Mouse (Mus musculus): ENCODE measurements at regions not wholly inside any gene's neighbourhood (a gene's known extent, or its start where the extent isn't known, plus 50 kb on each side); places are given as distances from the start of the nearest gene placed in this dataset.

DNA sequence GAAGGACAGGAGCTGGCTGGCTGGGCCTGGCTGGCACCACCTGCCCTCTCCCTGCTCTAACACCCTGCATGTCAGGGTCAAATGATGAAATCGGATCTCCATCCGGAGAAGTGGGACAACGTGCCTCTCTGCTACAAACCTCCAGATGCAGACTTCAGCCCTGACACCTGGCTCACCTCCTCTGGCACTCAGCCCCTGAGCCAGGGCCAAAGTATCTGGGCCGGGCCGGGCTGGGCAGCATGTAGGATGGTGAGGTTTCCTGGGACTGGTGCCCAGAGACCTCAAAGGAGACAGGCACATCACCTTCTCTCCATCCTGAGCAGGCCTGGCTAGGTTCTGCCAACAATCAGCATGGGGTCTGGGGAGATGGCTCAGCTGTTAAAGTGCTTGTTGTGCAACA, 113.5 kb downstream of the Tfcp2l1 start:
- ATAC-seq (replicated peaks; ENCODE audit: poor library complexity, severe bottlenecking): no peak

- ATAC-seq (replicated peaks; ENCODE audit: poor library complexity, severe bottlenecking): no peak
These were observed 120.5 kb downstream of the Tfcp2l1 start for GRCm38 (mm10) chr1:118748196-118748595.

DNA sequence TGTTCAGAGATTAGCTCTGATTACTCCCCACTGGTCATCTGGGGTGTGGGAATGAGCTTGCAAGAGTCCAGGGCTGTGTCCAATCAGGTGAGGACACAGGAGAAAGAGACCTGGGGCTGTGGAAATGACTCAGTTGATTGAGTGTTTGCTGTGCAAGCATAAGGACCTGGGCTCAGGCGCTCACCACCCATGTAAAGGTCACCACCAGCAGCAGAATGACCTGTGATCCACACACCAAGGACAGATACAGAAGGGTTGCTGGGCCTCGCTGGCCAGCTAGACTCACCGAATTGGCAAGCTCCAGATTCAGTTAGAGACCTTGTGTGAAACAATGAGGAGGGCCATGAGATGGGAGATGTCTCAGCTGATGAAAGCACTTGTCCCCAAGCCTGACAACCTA, 125.1 kb downstream of the Tfcp2l1 start:
- ATAC-seq (replicated peaks; ENCODE audit: poor library complexity, severe bottlenecking): no peak

GRCm38 (mm10) chr1:118756171-118756865, 128.6 kb downstream of the Tfcp2l1 start:
- ATAC-seq (replicated peaks; ENCODE audit: poor library complexity, severe bottlenecking): no peak

- ATAC-seq (replicated peaks; ENCODE audit: poor library complexity, severe bottlenecking): no peak
These were observed 129.7 kb downstream of the Tfcp2l1 start for GRCm38 (mm10) chr1:118757340-118758030.

GRCm38 (mm10) chr1:118758031-118758400, 130.3 kb downstream of the Tfcp2l1 start:
- peak; percentile 31 for ATAC-seq (replicated peaks; ENCODE audit: poor library complexity, severe bottlenecking)

GRCm38 (mm10) chr1:118759141-118759932, 131.6 kb downstream of the Tfcp2l1 start:
- peak; percentile 82 for ATAC-seq (replicated peaks; ENCODE audit: poor library complexity, severe bottlenecking)

GRCm38 (mm10) chr1:118765525-118765924, 137.8 kb downstream of the Tfcp2l1 start:
- ATAC-seq (replicated peaks; ENCODE audit: poor library complexity, severe bottlenecking): no peak

- no peak; the same call in 1 of the 2 replicates for ATAC-seq (replicated peaks; ENCODE audit: poor library complexity, severe bottlenecking)
These were observed 141.1 kb downstream of the Tfcp2l1 start for GRCm38 (mm10) chr1:118768831-118769230.

DNA sequence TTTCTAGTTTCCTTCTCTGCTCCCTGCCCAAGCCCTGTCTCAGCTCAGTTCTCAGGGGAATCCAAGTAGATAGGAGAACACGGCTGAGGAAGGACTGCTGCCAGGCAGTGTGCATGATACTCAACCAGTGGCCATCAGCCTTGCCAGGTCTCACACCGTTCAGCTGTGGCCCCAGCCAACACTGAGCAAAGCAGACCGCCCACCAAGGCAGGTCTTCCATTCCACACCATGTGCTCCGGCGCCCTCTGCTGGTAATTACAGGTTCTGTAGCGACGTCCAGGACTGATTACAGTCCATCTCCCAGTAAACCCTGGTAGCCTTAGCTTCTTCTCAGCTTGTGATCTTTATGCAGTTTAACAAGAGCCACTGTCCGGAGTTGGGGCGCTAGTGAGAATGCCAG, 144.5 kb downstream of the Tfcp2l1 start:
- peak; percentile 87 for ATAC-seq (replicated peaks; ENCODE audit: poor library complexity, severe bottlenecking)

DNA sequence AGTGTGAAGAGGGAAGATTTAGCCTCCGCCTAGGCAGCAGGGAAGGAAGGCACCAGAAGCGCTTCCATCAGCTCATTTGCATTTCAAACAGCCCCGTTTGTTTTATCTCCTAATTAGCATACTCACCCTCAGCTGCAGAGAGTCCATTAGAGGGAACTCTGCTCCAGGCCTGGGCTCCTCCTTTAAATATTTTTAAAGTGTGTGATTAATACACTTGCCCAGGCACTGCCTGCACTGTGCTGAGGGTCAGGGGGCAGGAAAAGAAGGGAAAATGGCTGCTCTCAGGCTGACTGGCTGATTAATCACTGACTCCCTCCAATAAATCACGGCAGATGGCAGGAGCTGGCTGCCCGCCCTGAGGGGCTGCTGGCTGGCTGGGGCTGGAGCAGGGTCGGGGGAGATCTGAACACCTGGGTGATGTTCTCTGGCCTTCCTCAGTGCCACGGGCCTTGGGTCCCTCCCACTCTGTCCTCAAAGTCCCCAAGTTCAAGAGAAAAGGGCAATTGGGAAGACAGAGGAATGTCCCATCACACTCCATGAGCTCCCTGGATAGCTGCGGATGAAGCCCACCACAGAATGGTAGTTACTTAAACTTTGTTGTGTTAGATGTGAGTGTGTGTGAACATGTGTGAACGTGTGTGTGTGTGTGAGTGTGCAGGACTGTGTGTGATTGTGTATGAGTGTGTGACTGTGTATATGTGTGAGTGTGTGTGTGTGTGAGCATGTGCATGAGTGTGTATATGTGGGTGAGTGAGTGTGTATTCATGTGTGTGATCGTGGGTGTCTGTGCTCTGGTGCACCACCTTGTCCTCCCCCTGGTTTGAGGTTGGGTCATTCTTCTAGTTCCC, 149.1 kb downstream of the Tfcp2l1 start:
- no peak for ATAC-seq (replicated peaks; ENCODE audit: poor library complexity, severe bottlenecking)

Data from granulocyte monocyte progenitor cell, adult 5-6 weeks (primary cell).